Mouse (Mus musculus) frontal cortex, adult 2 months (tissue): ENCODE measurements at regions not wholly inside any gene's neighbourhood (a gene's known extent, or its start where the extent isn't known, plus 50 kb on each side); places are given as distances from the start of the nearest gene placed in this dataset.

ENCODE experiments used
- DNase-seq, 2 experiments: peaks; one replicate each; pipeline ENCODE4 v3.0.0; 2022; ENCODE audit warnings: low spot score in 1 of 2; ENCODE audit errors: extremely low spot score in 1 of 2

DNA sequence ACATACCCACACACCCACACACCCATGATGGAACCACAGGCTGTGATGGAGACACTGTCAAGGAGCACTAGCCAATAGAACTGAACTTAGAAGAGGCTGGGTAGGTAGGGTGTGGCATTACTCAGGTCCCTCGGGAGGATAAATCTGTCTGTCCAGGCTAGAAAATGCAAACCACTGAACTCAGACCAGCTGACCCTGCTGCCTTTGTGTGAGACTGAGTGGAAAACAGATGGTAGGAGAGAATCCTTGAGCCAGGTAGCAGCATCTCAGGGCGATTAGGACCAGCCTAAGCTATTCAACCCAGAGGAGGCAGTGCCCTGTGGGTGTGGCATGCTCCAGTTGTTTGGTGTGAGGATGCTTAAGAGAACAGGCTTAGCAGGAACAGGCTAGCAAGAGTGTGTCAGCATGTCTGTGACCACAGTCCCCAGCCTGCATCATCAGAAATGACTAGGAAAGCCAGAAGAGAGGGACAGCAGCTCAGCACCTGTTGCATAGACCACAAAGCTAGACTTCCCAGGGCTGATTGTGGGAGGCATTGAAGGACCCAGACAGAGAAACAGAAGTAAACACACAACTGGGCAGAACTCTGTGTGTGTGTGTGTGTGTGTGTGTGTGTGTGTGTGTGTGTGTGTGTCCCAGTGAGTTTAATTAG is 103.2 kb upstream of the Sesn3 start:
- DNase-seq: no peak

GRCm38 (mm10) chr9:14173631-14174323 is 101.1 kb upstream of the Sesn3 start:
- peak; percentile 4 to 65 for DNase-seq

GRCm38 (mm10) chr9:14174324-14175040 is 100.4 kb upstream of the Sesn3 start:
- DNase-seq: peak in 1 of 2 experiments; percentile 26

DNA sequence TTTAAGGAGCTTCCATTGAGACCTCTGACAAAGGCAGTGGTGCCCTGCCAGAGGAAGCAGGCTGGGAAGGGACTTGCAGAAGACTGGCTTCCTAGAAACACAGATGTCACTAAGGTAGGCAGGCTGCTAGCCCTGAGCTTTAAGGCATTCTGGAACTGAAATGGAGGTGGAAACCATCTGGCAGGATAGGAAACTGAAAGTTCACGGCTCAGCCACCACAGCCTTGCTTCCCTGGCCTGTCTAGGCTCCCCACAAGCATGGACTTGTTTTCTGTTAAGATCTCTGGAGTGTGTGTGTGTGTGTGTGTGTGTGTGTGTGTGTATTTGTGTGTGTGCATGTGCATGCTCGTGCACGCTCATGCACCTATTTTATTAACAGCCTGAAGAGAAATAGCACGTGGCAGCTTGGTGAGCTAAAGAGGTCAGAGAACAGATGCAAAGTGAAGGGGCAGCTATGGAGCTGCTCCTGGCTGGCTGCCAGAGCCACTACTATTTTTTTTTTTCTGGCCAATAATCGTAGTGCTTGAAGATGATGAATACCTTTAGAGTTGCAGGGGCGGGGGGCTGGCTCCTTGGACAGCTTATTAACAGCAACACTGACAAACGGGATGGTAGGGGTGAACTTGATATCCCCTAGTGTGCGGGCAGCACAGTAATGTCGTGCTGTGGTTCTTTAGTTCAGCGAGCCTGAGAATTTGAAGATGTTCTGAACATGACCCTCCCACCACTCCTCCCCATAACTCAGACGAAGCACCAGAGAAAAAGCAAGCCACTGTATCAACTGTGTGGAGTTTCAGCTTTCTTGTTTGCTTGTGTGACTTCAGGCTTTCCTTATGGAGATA is 99.6 kb upstream of the Sesn3 start:
- DNase-seq: peak in 1 of 2 experiments; percentile 40

- DNase-seq: no peak
Observed at GRCm38 (mm10) chr9:14179777-14180176, 95.1 kb upstream of the Sesn3 start.

- DNase-seq: no peak
Observed at GRCm38 (mm10) chr9:14184261-14184660, 90.6 kb upstream of the Sesn3 start.

GRCm38 (mm10) chr9:14185681-14186080 is 89.2 kb upstream of the Sesn3 start:
- DNase-seq: no peak

DNA sequence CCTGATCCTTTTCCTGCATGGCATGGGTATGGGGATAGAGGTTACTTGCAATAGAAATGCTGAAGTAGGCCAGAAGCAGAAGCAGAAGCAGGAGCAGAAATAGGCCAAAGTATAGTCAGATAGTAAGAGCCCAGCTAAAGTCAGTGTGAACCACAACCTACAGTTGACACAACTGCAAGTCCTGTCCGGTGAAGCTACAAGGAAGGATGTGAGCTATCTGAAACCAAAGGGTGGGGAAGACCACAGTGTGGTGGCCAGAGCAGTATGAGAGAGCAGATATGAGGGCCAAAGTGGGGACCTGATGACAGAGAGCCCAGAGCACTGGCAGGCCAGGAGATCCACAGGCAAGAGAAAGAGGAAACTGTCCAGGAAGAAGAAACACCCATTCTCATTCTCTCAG is 87.1 kb upstream of the Sesn3 start:
- no peak for DNase-seq

DNA sequence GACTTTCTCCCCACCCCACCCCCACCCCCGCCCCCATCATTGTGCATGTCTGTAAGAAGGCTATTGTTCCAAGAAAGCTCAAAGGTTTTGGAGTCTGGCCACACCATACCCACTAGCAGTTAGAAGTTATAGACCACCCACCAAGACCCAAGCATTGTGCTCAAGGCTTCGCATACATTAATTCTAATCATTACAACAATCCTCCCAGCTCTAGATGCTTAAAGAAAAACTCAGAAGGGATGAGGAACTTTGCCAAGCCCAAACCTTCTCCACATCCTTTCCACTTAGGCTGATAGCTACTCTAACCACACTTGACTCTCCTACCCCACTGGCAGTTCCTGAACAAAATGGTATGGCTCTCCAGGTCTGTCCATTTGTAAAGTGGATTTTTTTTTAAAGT is 86.4 kb upstream of the Sesn3 start:
- DNase-seq: no peak

GRCm38 (mm10) chr9:14190660-14191059 is 84.2 kb upstream of the Sesn3 start:
- no peak for DNase-seq

- peak in 1 of 2 experiments; percentile 54 for DNase-seq
Observed at GRCm38 (mm10) chr9:14194748-14195147, 80.1 kb upstream of the Sesn3 start.

DNA sequence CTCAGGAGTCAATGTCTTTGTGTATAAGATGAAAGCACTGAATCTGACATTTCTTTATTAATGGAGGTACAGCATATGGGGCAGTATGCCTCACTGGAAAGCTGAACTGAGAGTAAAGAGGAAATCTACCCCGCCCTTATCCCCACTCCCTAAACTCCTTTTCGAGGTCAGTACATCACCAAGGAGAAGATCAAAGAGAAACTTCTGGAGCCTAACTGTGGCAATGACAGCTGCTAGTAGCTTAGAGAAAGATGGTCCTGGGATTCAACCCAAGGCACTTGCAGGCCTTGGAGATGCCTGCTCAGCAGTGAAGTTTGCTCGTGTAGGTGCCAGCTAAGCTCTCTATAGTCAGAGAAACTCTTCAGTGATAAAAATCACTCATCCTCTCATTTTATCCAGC is 75.8 kb upstream of the Sesn3 start:
- no peak for DNase-seq

DNA sequence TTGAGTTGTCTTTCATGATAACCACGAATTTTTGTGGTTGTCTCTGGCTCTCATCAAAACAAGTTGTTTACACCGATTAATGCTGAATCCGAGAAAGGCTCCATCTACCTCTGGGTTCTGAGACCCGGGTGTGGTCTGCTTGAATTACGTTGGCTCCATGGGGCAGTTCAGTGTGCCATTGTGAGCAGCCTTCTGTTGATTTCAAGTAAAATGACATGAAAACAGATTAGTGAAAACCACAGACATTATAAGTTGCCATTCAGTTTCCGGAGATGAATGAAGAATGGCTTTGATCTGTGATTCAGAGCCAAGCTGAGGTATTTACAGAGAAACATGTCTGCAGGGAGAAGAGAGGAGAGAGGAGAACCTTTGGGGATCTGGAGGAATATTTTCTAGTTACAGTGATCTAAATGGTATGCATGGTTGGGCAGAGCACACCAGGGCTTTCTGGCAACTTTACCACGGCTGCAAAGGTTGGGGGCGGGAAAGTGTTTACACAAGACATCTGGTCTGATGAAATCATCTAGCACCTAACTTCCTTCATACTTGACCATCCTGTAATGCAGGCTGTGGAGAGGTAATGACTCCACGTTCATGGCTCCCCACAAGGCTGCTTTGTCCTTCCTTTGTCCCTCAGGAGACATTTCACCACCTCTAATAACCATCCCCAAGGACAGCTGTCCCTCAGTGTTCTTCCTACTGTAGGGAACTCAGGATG is 74.7 kb upstream of the Sesn3 start:
- peak in 1 of 2 experiments; percentile 35 for DNase-seq

DNA sequence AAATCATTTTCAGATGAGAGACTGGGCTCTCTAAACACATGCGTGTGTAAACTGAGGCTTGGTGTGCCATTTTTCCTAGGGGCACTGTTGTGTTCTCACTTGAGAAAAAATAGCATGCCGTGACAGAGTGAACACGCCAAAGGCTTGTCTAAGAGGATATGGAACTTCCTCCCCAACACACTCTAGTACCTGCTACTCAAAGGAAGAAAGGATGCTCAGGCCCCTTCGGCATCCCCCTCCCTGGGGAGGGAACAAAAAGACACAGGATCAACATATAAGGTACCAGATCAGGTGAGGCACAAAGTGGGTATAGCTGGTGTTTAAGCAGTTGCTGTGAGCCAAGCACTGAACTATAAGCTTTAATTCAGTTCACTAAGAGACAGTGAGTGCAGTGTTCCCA is 74.0 kb upstream of the Sesn3 start:
- no peak for DNase-seq

DNA sequence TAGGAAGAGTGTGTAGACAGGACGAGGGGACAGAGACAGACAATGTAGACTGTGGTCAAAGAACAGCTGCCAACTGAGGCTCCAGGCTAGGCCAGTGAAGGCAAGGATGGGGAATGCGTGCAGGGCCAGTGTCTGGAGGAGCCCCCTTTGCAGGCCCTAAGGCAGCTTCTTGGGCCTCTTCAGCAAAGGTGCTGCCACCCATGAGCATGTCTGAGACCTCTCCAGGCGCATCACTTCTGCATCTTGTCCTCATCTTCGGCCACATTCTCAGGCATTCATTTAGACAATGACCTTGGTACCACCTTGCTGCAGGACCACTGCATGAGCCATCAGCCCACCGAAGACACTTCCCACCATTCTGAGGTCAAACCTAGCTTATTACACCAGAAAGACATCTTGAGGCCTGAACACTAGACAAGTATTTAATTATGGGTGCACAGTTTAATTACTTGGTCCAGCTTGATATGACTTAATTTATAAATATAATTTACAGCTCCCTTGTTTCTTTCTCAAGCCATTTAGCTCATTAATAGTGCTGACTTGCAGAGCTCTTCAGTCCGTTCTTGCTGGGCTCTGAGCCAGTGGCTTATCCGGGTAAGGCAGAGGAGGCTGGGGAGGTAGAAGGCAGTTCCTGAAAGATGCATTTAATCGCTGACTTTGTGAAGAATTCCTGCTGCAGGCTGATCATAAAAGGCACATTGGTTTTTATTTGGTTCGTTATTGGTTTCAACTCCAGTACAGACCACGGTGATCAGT is 72.1 kb upstream of the Sesn3 start:
- no peak for DNase-seq

DNA sequence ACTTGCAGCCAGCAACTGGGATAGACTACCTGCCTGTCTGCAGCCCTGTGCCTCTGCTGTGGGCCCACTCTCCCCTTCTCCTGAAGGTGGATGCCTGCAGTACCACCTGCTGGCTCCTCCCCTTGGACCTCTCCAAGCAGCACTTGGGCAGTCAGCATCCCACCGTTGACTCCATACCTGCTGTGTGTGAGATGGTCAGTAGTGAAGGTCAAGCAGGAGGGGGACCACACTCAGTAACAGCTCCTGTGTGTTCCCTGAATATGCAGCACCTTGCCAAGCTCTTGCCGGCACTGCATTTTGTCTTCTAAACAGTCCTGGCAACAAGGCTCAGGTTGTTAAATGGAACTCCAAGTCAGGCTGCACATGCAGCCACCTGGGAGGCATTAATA is 71.6 kb upstream of the Sesn3 start:
- DNase-seq: no peak

GRCm38 (mm10) chr9:14203768-14204416 is 71.0 kb upstream of the Sesn3 start:
- DNase-seq: no peak

DNA sequence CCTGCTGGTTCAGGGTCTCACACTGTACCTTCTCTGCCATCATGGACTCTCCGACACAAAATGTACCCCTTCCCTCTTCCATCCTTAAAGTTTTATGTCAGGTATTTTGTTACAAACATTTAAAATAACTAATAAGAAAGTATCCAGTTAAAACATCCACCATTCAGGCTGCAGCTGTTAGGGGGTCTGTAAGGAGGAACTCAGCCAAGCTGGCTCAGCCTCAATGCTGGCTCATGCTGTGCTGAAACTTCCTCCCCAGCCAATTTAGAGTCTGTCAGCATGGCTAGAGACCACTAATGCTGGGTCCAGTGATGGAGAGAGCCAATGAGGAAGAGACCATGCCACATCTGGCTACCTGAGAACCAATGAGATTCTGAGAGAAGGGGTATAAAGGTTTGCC is 70.0 kb upstream of the Sesn3 start:
- DNase-seq: no peak
